Mouse (Mus musculus) liver, embryonic 14.5 days (tissue): ENCODE measurements at regions not wholly inside any gene's neighbourhood (a gene's known extent, or its start where the extent isn't known, plus 50 kb on each side); places are given as distances from the start of the nearest gene placed in this dataset.

Source experiments
- CTCF ChIP-seq: IDR thresholded peaks from 2 replicates; pipeline ENCODE4 v1.5.1; 2016; ENCODE audit warnings: antibody characterized with exemption, low read depth, control low read depth
- EP300 ChIP-seq: IDR thresholded peaks from 2 replicates; pipeline ENCODE4 v1.6.1; 2016; ENCODE audit warnings: antibody characterized with exemption, low read depth

DNA sequence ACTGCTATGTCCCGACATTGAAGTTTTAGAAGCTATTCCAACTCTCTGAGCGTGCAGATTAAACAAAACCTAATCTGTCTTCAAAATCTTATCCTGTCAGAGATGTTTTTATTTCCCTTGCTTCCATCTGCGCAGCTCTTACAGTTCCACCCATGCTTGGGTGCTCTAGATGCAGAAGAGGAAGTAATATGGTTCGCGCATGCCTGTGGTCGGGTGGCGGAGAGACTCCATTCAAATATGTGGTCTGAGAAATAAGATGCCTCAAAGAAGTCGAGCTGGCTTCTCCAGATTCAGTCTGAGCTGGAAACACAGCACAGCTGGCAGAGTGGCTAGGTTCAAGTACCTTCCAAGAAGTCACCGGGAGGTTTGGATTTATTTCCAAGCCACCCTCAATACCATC, 167.5 kb downstream of the Faxc start:
- TF ChIP-seq CTCF (no peak), EP300 (no peak)
